Mouse (Mus musculus): Measurements from ENCODE around the gene Zbtb11. TPM values are rescaled to one million over a fixed set of nuclear protein-coding genes. Genes with fewer than 3 reads are reported as not detected.

Zbtb11 gene
- polyA plus RNA-seq, 1 experiment: 6.1 TPM

- Histone ChIP-seq H3K4me3 (ENCODE audit: control insufficient read depth, insufficient read depth, low read length) (peak overlapping the region; percentile 87), H3K4me1 (replicated peaks; ENCODE audit: control insufficient read depth, insufficient read depth, low read length) (peaks cover 4% of the 10 kb centered on the region; the same call in 1 of the 2 replicates), H3K27ac (ENCODE audit: control insufficient read depth, insufficient read depth, low read length) (peak overlapping the region; percentile 16; the same call in 1 of the 2 replicates), H3K27me3 (ENCODE audit: control insufficient read depth, insufficient read depth, low read length) (no peaks in the 10 kb centered on the region), H3K36me3 (ENCODE audit: control insufficient read depth, insufficient read depth, low read length) (peaks cover 24% of the 10 kb centered on the region)
- TF ChIP-seq POLR2A (IDR thresholded peaks at IDR 0.05; ENCODE audit: control insufficient read depth, extremely low read depth, insufficient read depth, low read length, poor library complexity) (no peak), CTCF (IDR thresholded peaks at IDR 0.05; ENCODE audit: borderline replicate concordance, control insufficient read depth, extremely low read depth, insufficient read depth, low read length, poor library complexity) (no peak)
- 4% methylated on average over 14 of the region's 14 CpGs for WGBS
- no peak for DNase-seq
Measured at GRCm38 (mm10) chr16:55974903-55975285, 1.2 kb downstream of the Zbtb11 start.

GRCm38 (mm10) chr16:55986001-55986400, 12.3 kb downstream of the Zbtb11 start:
- no peak for TF ChIP-seq POLR2A (IDR thresholded peaks at IDR 0.05; ENCODE audit: control insufficient read depth, extremely low read depth, insufficient read depth, low read length, poor library complexity)
- no peak for TF ChIP-seq CTCF (IDR thresholded peaks at IDR 0.05; ENCODE audit: borderline replicate concordance, control insufficient read depth, extremely low read depth, insufficient read depth, low read length, poor library complexity)
- WGBS: 98% methylated on average over 3 of the region's 3 CpGs
- no peak for DNase-seq
- Histone ChIP-seq H3K27ac (ENCODE audit: control insufficient read depth, insufficient read depth, low read length) (no peak overlapping the region), H3K27me3 (ENCODE audit: control insufficient read depth, insufficient read depth, low read length) (no peaks in the 10 kb centered on the region), H3K36me3 (ENCODE audit: control insufficient read depth, insufficient read depth, low read length) (peaks cover 21% of the 10 kb centered on the region), H3K4me1 (replicated peaks; ENCODE audit: control insufficient read depth, insufficient read depth, low read length) (no peaks in the 10 kb centered on the region), H3K4me3 (ENCODE audit: control insufficient read depth, insufficient read depth, low read length) (no peak overlapping the region)

GRCm38 (mm10) chr16:55990311-55990710, 16.6 kb downstream of the Zbtb11 start:
- H3K36me3 ChIP-seq (ENCODE audit: control insufficient read depth, insufficient read depth, low read length): peaks cover 27% of the 10 kb centered on the region
- no peak overlapping the region for H3K27ac ChIP-seq (ENCODE audit: control insufficient read depth, insufficient read depth, low read length)
- TF ChIP-seq CTCF (IDR thresholded peaks at IDR 0.05; ENCODE audit: borderline replicate concordance, control insufficient read depth, extremely low read depth, insufficient read depth, low read length, poor library complexity) (no peak), POLR2A (IDR thresholded peaks at IDR 0.05; ENCODE audit: control insufficient read depth, extremely low read depth, insufficient read depth, low read length, poor library complexity) (no peak)
- no peak for DNase-seq
- no peaks in the 10 kb centered on the region for H3K27me3 ChIP-seq (ENCODE audit: control insufficient read depth, insufficient read depth, low read length)
- H3K4me1 ChIP-seq (replicated peaks; ENCODE audit: control insufficient read depth, insufficient read depth, low read length): no peaks in the 10 kb centered on the region
- 88% methylated on average over 4 of the region's 4 CpGs for WGBS
- H3K4me3 ChIP-seq (ENCODE audit: control insufficient read depth, insufficient read depth, low read length): no peak overlapping the region

GRCm38 (mm10) chr16:55994235-55994634, 20.6 kb downstream of the Zbtb11 start:
- TF ChIP-seq POLR2A (IDR thresholded peaks at IDR 0.05; ENCODE audit: control insufficient read depth, extremely low read depth, insufficient read depth, low read length, poor library complexity) (no peak), CTCF (IDR thresholded peaks at IDR 0.05; ENCODE audit: borderline replicate concordance, control insufficient read depth, extremely low read depth, insufficient read depth, low read length, poor library complexity) (no peak)
- 95% methylated on average over 2 of the region's 2 CpGs for WGBS
- H3K4me3 ChIP-seq (ENCODE audit: control insufficient read depth, insufficient read depth, low read length): no peak overlapping the region
- peaks cover 41% of the 10 kb centered on the region for H3K36me3 ChIP-seq (ENCODE audit: control insufficient read depth, insufficient read depth, low read length)
- DNase-seq: no peak
- no peaks in the 10 kb centered on the region for H3K27me3 ChIP-seq (ENCODE audit: control insufficient read depth, insufficient read depth, low read length)
- H3K4me1 ChIP-seq (replicated peaks; ENCODE audit: control insufficient read depth, insufficient read depth, low read length): no peaks in the 10 kb centered on the region
- H3K27ac ChIP-seq (ENCODE audit: control insufficient read depth, insufficient read depth, low read length): no peak overlapping the region

- Histone ChIP-seq H3K36me3 (ENCODE audit: control insufficient read depth, insufficient read depth, low read length) (peaks cover 41% of the 10 kb centered on the region), H3K27ac (ENCODE audit: control insufficient read depth, insufficient read depth, low read length) (no peak overlapping the region), H3K4me3 (ENCODE audit: control insufficient read depth, insufficient read depth, low read length) (no peak overlapping the region), H3K4me1 (replicated peaks; ENCODE audit: control insufficient read depth, insufficient read depth, low read length) (no peaks in the 10 kb centered on the region), H3K27me3 (ENCODE audit: control insufficient read depth, insufficient read depth, low read length) (no peaks in the 10 kb centered on the region)
- no peak for TF ChIP-seq CTCF (IDR thresholded peaks at IDR 0.05; ENCODE audit: borderline replicate concordance, control insufficient read depth, extremely low read depth, insufficient read depth, low read length, poor library complexity)
- TF ChIP-seq POLR2A (IDR thresholded peaks at IDR 0.05; ENCODE audit: control insufficient read depth, extremely low read depth, insufficient read depth, low read length, poor library complexity): no peak
- WGBS: 98% methylated on average over 11 of the region's 11 CpGs
- no peak for DNase-seq
Measured at GRCm38 (mm10) chr16:56006798-56007197, 33.1 kb downstream of the Zbtb11 start.

- Histone ChIP-seq H3K36me3 (ENCODE audit: control insufficient read depth, insufficient read depth, low read length) (peaks cover 23% of the 10 kb centered on the region), H3K4me3 (ENCODE audit: control insufficient read depth, insufficient read depth, low read length) (no peak overlapping the region), H3K27me3 (ENCODE audit: control insufficient read depth, insufficient read depth, low read length) (no peaks in the 10 kb centered on the region), H3K27ac (ENCODE audit: control insufficient read depth, insufficient read depth, low read length) (no peak overlapping the region), H3K4me1 (replicated peaks; ENCODE audit: control insufficient read depth, insufficient read depth, low read length) (no peaks in the 10 kb centered on the region)
- 96% methylated on average over 1 of the region's 1 CpGs for whole genome bisulfite sequencing
- DNase-seq: no peak
- TF ChIP-seq CTCF (IDR thresholded peaks at IDR 0.05; ENCODE audit: borderline replicate concordance, control insufficient read depth, extremely low read depth, insufficient read depth, low read length, poor library complexity) (no peak), POLR2A (IDR thresholded peaks at IDR 0.05; ENCODE audit: control insufficient read depth, extremely low read depth, insufficient read depth, low read length, poor library complexity) (no peak)
Measured at GRCm38 (mm10) chr16:56008862-56009261, 35.2 kb downstream of the Zbtb11 start.

Measured in thymus, adult 2 months (tissue).